Mouse (Mus musculus) forebrain, postnatal 0 days (tissue): ENCODE data around the gene Trim45. TPM values are rescaled to one million over a fixed set of nuclear protein-coding genes. Genes with fewer than 3 reads are reported as not detected.

ENCODE experiments used
- ATAC-seq: fragments of 200-750 bp; cut with Nextera tagmentation; 2 replicates; pipeline ENCODE4 v1.8.0; 2017; ENCODE audit warnings: mild to moderate bottlenecking, moderate library complexity
- DNase-seq: peaks from one replicate; pipeline ENCODE4 v3.0.0-alpha.2; 2015
- H3K27ac ChIP-seq: fragments of 300-500 bp; sonication (generic); 2 replicates; pipeline ENCODE4 v1.5.1; 2014; ENCODE audit warnings: low read depth, mild to moderate bottlenecking, antibody characterized with exemption, low read length, moderate library complexity, mixed read lengths
- H3K27me3 ChIP-seq: fragments of 300-500 bp; sonication (generic); 2 replicates; pipeline ENCODE4 v1.6.1; 2014; ENCODE audit warnings: mild to moderate bottlenecking, low read length, mixed read lengths; ENCODE audit not compliant: insufficient read depth
- H3K36me3 ChIP-seq: fragments of 300-500 bp; sonication (generic); 2 replicates; pipeline ENCODE4 v1.6.1; 2014; ENCODE audit warnings: mild to moderate bottlenecking, moderate library complexity; ENCODE audit not compliant: insufficient read depth
- H3K4me1 ChIP-seq: fragments of 300-500 bp; sonication (generic); 2 replicates; pipeline ENCODE4 v1.6.1; 2014; ENCODE audit warnings: antibody characterized with exemption; ENCODE audit not compliant: insufficient read depth
- H3K4me2 ChIP-seq: fragments of 300-500 bp; sonication (generic); 2 replicates; pipeline ENCODE4 v1.6.1; 2014; ENCODE audit warnings: low read depth, mild to moderate bottlenecking, moderate library complexity
- H3K4me3 ChIP-seq: fragments of 300-500 bp; sonication (generic); 2 replicates; pipeline ENCODE4 v1.5.1; 2014; ENCODE audit warnings: low read depth, low read length, mixed read lengths
- H3K9ac ChIP-seq: fragments of 300-500 bp; sonication (generic); 2 replicates; pipeline ENCODE4 v1.6.1; 2014; ENCODE audit warnings: mild to moderate bottlenecking
- H3K9me3 ChIP-seq: fragments of 300-500 bp; sonication (generic); 2 replicates; pipeline ENCODE4 v1.6.1; 2016; ENCODE audit warnings: low read length
- CTCF ChIP-seq: sonication (generic); IDR thresholded peaks from 2 replicates; pipeline ENCODE4 v1.5.1; 2016; ENCODE audit warnings: antibody characterized with exemption, control low read depth, low read depth
- WGBS: fragments of 180-500 bp; shearing (Covaris S2); extraction: QIAGEN DNeasy Blood & Tissue Kit; methylation state at CpG from one replicate; pipeline ENCODE4 v1.1.7; 2014; 5-methylcytosine and 5-hydroxymethylcytosine counted together
- polyA plus RNA-seq: library from polyadenylated mRNA; unstranded; fragments of >200 nt; fragmentation: Nextera tagmentation; extraction: Ambion mirVana; gene quantifications from 2 replicates; pipeline ENCODE4 v1.2.1, GENCODE M21; 2015
- total RNA-seq: library from RNA; depleted of rRNA; stranded (reverse); fragments of >200 nt; gene quantifications from 2 replicates; pipeline ENCODE4 v1.2.3, GENCODE M21; 2014

Gene Trim45
- total and polyA plus RNA-seq, 2 experiments from 2014 or later: 5.3 to 9.6 TPM

GRCm38 (mm10) chr3:100911498-100912213, 10.3 kb upstream of the Trim45 start:
- Histone ChIP-seq H3K9me3 (no peaks in the 10 kb centered on the region), H3K4me2 (no peak overlapping the region), H3K9ac (no peak overlapping the region), H3K27ac (no peak overlapping the region), H3K36me3 (no peaks in the 10 kb centered on the region), H3K27me3 (no peaks in the 10 kb centered on the region), H3K4me3 (no peak overlapping the region), H3K4me1 (no peaks in the 10 kb centered on the region)
- no peak for TF ChIP-seq CTCF
- peak; percentile 40 for ATAC-seq
- no peak for DNase-seq
- 73% methylated on average over 7 of the region's 7 CpGs for WGBS

GRCm38 (mm10) chr3:100916844-100917243, 5.2 kb upstream of the Trim45 start:
- Histone ChIP-seq H3K4me1 (0 out of 2 replicates have a peak, but pooled peaks cover 5% of the 10 kb centered on the region), H3K36me3 (no peaks in the 10 kb centered on the region), H3K4me2 (no peak overlapping the region), H3K4me3 (no peak overlapping the region), H3K27ac (no peak overlapping the region), H3K27me3 (peaks cover 4% of the 10 kb centered on the region; the same call in 1 of the 2 replicates), H3K9ac (no peak overlapping the region), H3K9me3 (no peaks in the 10 kb centered on the region)
- peak; percentile 68 for TF ChIP-seq CTCF
- WGBS: 19% methylated on average over 7 of the region's 7 CpGs
- DNase-seq: peak; percentile 70
- peak; percentile 32; the same call in 1 of the 2 replicates for ATAC-seq

GRCm38 (mm10) chr3:100920611-100921140, 1.3 kb upstream of the Trim45 start:
- Histone ChIP-seq H3K4me3 (no peak overlapping the region), H3K9ac (no peak overlapping the region), H3K4me2 (no peak overlapping the region), H3K4me1 (peaks cover 21% of the 10 kb centered on the region; the same call in 1 of the 2 replicates), H3K36me3 (no peaks in the 10 kb centered on the region), H3K27me3 (peaks cover 4% of the 10 kb centered on the region; the same call in 1 of the 2 replicates), H3K9me3 (no peaks in the 10 kb centered on the region), H3K27ac (no peak overlapping the region)
- ATAC-seq (no peak), DNase-seq (no peak)
- 85% methylated on average over 9 of the region's 9 CpGs for WGBS
- no peak for TF ChIP-seq CTCF

- WGBS: 32% methylated on average over 27 of the region's 28 CpGs
- ATAC-seq: peak; percentile 42
- no peak for DNase-seq
Observed at GRCm38 (mm10) chr3:100922506-100923375, 739 bp downstream of the Trim45 start.

GRCm38 (mm10) chr3:100924065-100924732, 2.2 kb downstream of the Trim45 start:
- ATAC-seq (no peak), DNase-seq (peak; percentile 58)
- Histone ChIP-seq H3K27ac (0 out of 2 replicates have a peak overlapping the region, but pooled peaks have one; percentile 4), H3K4me3 (no peak overlapping the region), H3K4me2 (no peak overlapping the region), H3K4me1 (peaks cover 21% of the 10 kb centered on the region; the same call in 1 of the 2 replicates), H3K27me3 (no peaks in the 10 kb centered on the region), H3K36me3 (peaks cover 10% of the 10 kb centered on the region), H3K9ac (no peak overlapping the region), H3K9me3 (no peaks in the 10 kb centered on the region)
- WGBS: 51% methylated on average over 6 of the region's 6 CpGs
- TF ChIP-seq CTCF: no peak

More at GRCm38 (mm10) chr3:100922506-100923375, 739 bp downstream of the Trim45 start:
- peak overlapping the region; percentile 70 for H3K4me2 ChIP-seq
- peak overlapping the region; percentile 74 for H3K9ac ChIP-seq
- no peaks in the 10 kb centered on the region for H3K36me3 ChIP-seq
- H3K27me3 ChIP-seq: peaks cover 4% of the 10 kb centered on the region; the same call in 1 of the 2 replicates
- TF ChIP-seq CTCF: no peak
- H3K4me1 ChIP-seq: peaks cover 21% of the 10 kb centered on the region; the same call in 1 of the 2 replicates
- peak overlapping the region; percentile 82 for H3K27ac ChIP-seq
- no peaks in the 10 kb centered on the region for H3K9me3 ChIP-seq
- peak overlapping the region; percentile 57 for H3K4me3 ChIP-seq

GRCm38 (mm10) chr3:100925176-100925575, 3.2 kb downstream of the Trim45 start:
- Histone ChIP-seq H3K9me3 (no peaks in the 10 kb centered on the region), H3K36me3 (peaks cover 15% of the 10 kb centered on the region), H3K27ac (no peak overlapping the region), H3K4me3 (no peak overlapping the region), H3K4me1 (peaks cover 21% of the 10 kb centered on the region; the same call in 1 of the 2 replicates), H3K9ac (no peak overlapping the region), H3K27me3 (no peaks in the 10 kb centered on the region), H3K4me2 (no peak overlapping the region)
- WGBS: 85% methylated on average over 16 of the region's 16 CpGs
- no peak for TF ChIP-seq CTCF
- ATAC-seq (no peak), DNase-seq (no peak)
